8 mouse cellular contexts compared by ENCODE assay signal in the genomic region with DNA sequence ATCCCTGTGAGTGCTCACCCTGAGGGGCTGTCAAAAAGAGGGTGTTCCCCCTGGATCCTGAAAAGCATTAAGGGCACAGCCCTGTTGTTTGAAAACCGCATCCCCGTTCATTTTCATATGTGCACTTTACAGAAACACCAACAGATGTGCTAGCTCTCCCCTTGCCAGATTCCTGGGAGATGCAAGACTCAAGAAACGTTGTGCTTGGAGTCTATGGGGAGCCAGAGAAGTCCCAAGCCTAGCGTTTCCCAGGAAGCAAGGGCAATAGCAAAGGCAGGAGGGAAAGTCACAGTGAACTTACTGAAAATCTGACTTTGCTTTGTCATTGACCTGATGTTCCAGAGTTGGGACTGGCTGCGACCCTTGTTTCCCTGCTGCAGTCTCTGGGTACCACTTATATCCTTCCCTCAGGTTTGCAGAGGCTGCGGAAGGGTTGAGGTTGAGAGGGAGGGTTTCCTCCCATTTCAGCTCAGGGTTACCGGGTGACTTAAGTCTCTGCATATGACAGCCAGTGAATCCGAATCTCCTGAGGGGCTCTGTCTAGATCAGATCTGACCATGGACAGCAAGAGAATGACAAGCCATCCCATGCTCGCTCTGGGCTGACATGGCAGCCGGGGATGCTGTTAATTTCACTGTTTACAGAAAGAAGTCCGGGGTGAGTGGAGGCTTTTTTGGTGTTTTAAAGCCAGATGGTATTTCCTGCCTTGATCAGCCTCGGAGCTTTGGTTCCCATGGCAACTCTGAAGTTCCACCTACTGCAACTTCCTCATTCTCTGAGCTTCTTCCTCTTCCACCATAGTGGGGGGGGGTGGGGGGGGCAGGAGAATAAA. TPM values are rescaled to one million over a fixed set of nuclear protein-coding genes. Genes with fewer than 3 reads are reported as not detected.
DNase-seq lines count a peak whose midpoint lies in the region; ATAC-seq and TF ChIP-seq lines count a peak whose summit lies in the region.

No protein-coding gene starts in this region.

- H3K4me3 ChIP-seq in gastrocnemius, adult 2 months, result peak overlapping the region; percentile 49
- no peak overlapping the region for H3K4me3 ChIP-seq in heart, embryonic 16.5 days (ENCODE audit: low read length)
- H3K4me3 ChIP-seq in left cerebral cortex, adult 2 months, result peak overlapping the region; percentile 11
- no peak overlapping the region for H3K4me3 ChIP-seq in midbrain, embryonic 16.5 days (ENCODE audit: low read depth, low read length)

- no peak overlapping the region for H3K9ac ChIP-seq in heart, embryonic 16.5 days (ENCODE audit: low read length)
- no peak overlapping the region; the same call in 1 of the 2 replicates for H3K9ac ChIP-seq in midbrain, embryonic 16.5 days (ENCODE audit: low read depth, low read length)

- H3K9me3 ChIP-seq in heart, embryonic 16.5 days (replicated peaks; ENCODE audit: control insufficient read depth, low read length), result no peaks in the 10 kb centered on the region
- no peaks in the 10 kb centered on the region for H3K9me3 ChIP-seq in midbrain, embryonic 16.5 days (replicated peaks; ENCODE audit: control insufficient read depth, low read length, poor library complexity, severe bottlenecking)

- ATAC-seq in heart, embryonic 16.5 days (replicated peaks; ENCODE audit: extremely low read depth, insufficient read depth, low FRiP score), result no peak
- 0 out of 2 replicates have a peak, but pooled peaks have one; percentile 34 for ATAC-seq in midbrain, embryonic 16.5 days

- intact Hi-C loops in gastrocnemius, adult 2 months (cut with DNase I), result no loop called here
- intact Hi-C loops in gastrocnemius, postnatal 36 days (cut with DNase I), result no loop called here
- intact Hi-C loops in left cerebral cortex, adult 2 months (cut with DNase I), result no loop called here

- 0 out of 2 replicates have a peak overlapping the region, but pooled peaks have one; percentile 4 for H3K27ac ChIP-seq in gastrocnemius, adult 2 months
- no peak overlapping the region for H3K27ac ChIP-seq in heart, embryonic 16.5 days (ENCODE audit: low read length)
- H3K27ac ChIP-seq in left cerebral cortex, adult 2 months, result peak overlapping the region; percentile 88
- H3K27ac ChIP-seq in midbrain, embryonic 16.5 days (ENCODE audit: low read length), result peak overlapping the region; percentile 59

- H3K4me2 ChIP-seq in heart, embryonic 16.5 days (ENCODE audit: low read depth, low read length), result peak overlapping the region; percentile 49
- peak overlapping the region; percentile 40 for H3K4me2 ChIP-seq in midbrain, embryonic 16.5 days (ENCODE audit: low read length)

- DNase-seq in gastrocnemius, adult 2 months, result no peak
- DNase-seq in gastrocnemius, postnatal 36 days, result no peak
- DNase-seq in brain, embryonic 18.5 days (ENCODE audit: low read depth, low spot score), result peak; percentile 54
- peak; percentile 41 to 44 for DNase-seq in left cerebral cortex, adult 2 months (ENCODE audit: extremely low spot score in 1 of 2, low spot score in 2 of 2)
- DNase-seq in thymus, postnatal 25 days, result peak; percentile 79
- no peak for DNase-seq in cerebellum, postnatal 36 days

- peaks cover 4% of the 10 kb centered on the region; the same call in 1 of the 2 replicates for H3K27me3 ChIP-seq in heart, embryonic 16.5 days (ENCODE audit: control insufficient read depth, insufficient read depth, low read length)
- H3K27me3 ChIP-seq in midbrain, embryonic 16.5 days (ENCODE audit: control insufficient read depth, insufficient read depth, low read depth, low read length), result no peaks in the 10 kb centered on the region

- TF ChIP-seq CTCF in gastrocnemius, adult 2 months (IDR thresholded peaks at IDR 0.05), result no peak
- TF ChIP-seq CTCF in left cerebral cortex, adult 2 months (IDR thresholded peaks at IDR 0.05), result no peak

- 42% methylated on average over 12 of the region's 12 CpGs for WGBS in heart, embryonic 16.5 days
- WGBS in midbrain, embryonic 16.5 days, result 48% methylated on average over 12 of the region's 12 CpGs

- H3K36me3 ChIP-seq in heart, embryonic 16.5 days (ENCODE audit: control insufficient read depth, insufficient read depth), result no peaks in the 10 kb centered on the region
- no peaks in the 10 kb centered on the region for H3K36me3 ChIP-seq in midbrain, embryonic 16.5 days (ENCODE audit: control insufficient read depth, insufficient read depth, low read length)

- H3K4me1 ChIP-seq in heart, embryonic 16.5 days (ENCODE audit: control insufficient read depth, insufficient read depth, low read length), result peaks cover 3% of the 10 kb centered on the region
- H3K4me1 ChIP-seq in midbrain, embryonic 16.5 days (ENCODE audit: control insufficient read depth, insufficient read depth, low read length), result peaks cover 15% of the 10 kb centered on the region

RNA-seq across cellular contexts. Expression of gene Gabbr2, which starts 18.9 kb away (rescaled TPM):
- under 1 TPM; 0.06 to 0.10 TPM for total RNA-seq in gastrocnemius, adult 2 months (2021)
- total RNA-seq in gastrocnemius, postnatal 36 days (2021), result under 1 TPM in 1 of 2 experiments, not detected in 1; 0.08 TPM
- 0.03 and 0.07 TPM in 2 replicates for polyA plus RNA-seq in heart, embryonic 16.5 days (2015; fragmentation: Nextera tagmentation; extraction: Ambion mirVana)
- total RNA-seq in left cerebral cortex, adult 2 months (2021), result 100 to 1,000 TPM; 258 to 266 TPM
- 11.3 and 13.9 TPM in 2 replicates for polyA plus RNA-seq in midbrain, embryonic 16.5 days (2015; fragmentation: Nextera tagmentation; extraction: Ambion mirVana)

RNA-seq across cellular contexts. Expression of gene Anks6, which starts 46.6 kb away (rescaled TPM):
- total RNA-seq in gastrocnemius, adult 2 months (2021), result 1 to 10 TPM; 1.4 to 1.8 TPM
- total RNA-seq in gastrocnemius, postnatal 36 days (2021), result 1 to 10 TPM; 1.3 TPM
- polyA plus RNA-seq in heart, embryonic 16.5 days (2015; fragmentation: Nextera tagmentation; extraction: Ambion mirVana), result 1.6 TPM in 2 replicates
- total RNA-seq in left cerebral cortex, adult 2 months (2021), result 10 to 100 TPM; 21.2 to 24.1 TPM
- polyA plus RNA-seq in midbrain, embryonic 16.5 days (2015; fragmentation: Nextera tagmentation; extraction: Ambion mirVana), result 4.6 and 5.1 TPM in 2 replicates

Comparison
In these comparisons a context has a peak if more than half of its experiments do, and no peak if none do; other contexts are left out.
1. DNase-seq: peak in brain, embryonic 18.5 days (single experiment), left cerebral cortex, adult 2 months (2 of 2) and thymus, postnatal 25 days (single experiment); none in gastrocnemius, adult 2 months (single experiment), gastrocnemius, postnatal 36 days (0 of 2) and cerebellum, postnatal 36 days (0 of 2).
2. H3K4me3 ChIP-seq: peak in gastrocnemius, adult 2 months (single experiment) and left cerebral cortex, adult 2 months (single experiment); none in heart, embryonic 16.5 days (single experiment) and midbrain, embryonic 16.5 days (single experiment).
3. RNA of gene Gabbr2, which starts 18.9 kb away (total RNA-seq): 258 to 266 TPM in left cerebral cortex, adult 2 months; 0.06 to 0.10 TPM in gastrocnemius, adult 2 months and 0.08 TPM in gastrocnemius, postnatal 36 days; every median in the first group is over 100 times any median in the second.
4. RNA of gene Anks6, which starts 46.6 kb away (total RNA-seq): 21.2 to 24.1 TPM in left cerebral cortex, adult 2 months; 1.4 to 1.8 TPM in gastrocnemius, adult 2 months and 1.3 TPM in gastrocnemius, postnatal 36 days; every median in the first group is over 4 times any median in the second.